Mouse (Mus musculus) heart, embryonic 16.5 days (tissue): Measurements from ENCODE around the gene Olfr283. TPM values are rescaled to one million over a fixed set of nuclear protein-coding genes. Genes with fewer than 3 reads are reported as not detected.
"Not testable (repeated sequence)": the region's sequence is repeated elsewhere in the genome, so short reads cannot be mapped to it uniquely, and the experiment has no call there.

ENCODE experiments used
- ATAC-seq: fragments of 200-750 bp; cut with Nextera tagmentation; replicated peaks from 2 replicates; pipeline ENCODE4 v1.8.0; 2017; ENCODE audit warnings: moderate number of reproducible peaks; ENCODE audit not compliant: insufficient read depth, low FRiP score; ENCODE audit errors: extremely low read depth
- H3K27ac ChIP-seq: fragments of 300-500 bp; sonication (generic); 2 replicates; pipeline ENCODE4 v1.5.1; 2014; ENCODE audit warnings: mild to moderate bottlenecking, low read length, control low read depth, moderate library complexity
- H3K27me3 ChIP-seq: fragments of 300-500 bp; sonication (generic); 2 replicates; pipeline ENCODE4 v1.6.1; 2014; ENCODE audit warnings: low read length, mixed read lengths; ENCODE audit not compliant: control insufficient read depth, insufficient read depth
- H3K36me3 ChIP-seq: fragments of 300-500 bp; sonication (generic); 2 replicates; pipeline ENCODE4 v1.6.1; 2014; ENCODE audit not compliant: control insufficient read depth, insufficient read depth
- H3K4me1 ChIP-seq: fragments of 300-500 bp; sonication (generic); 2 replicates; pipeline ENCODE4 v1.6.1; 2014; ENCODE audit warnings: low read length, mixed read lengths; ENCODE audit not compliant: control insufficient read depth, insufficient read depth
- H3K4me2 ChIP-seq: fragments of 300-500 bp; sonication (generic); 2 replicates; pipeline ENCODE4 v1.6.1; 2014; ENCODE audit warnings: low read depth, mild to moderate bottlenecking, control low read depth, low read length
- H3K4me3 ChIP-seq: fragments of 300-500 bp; sonication (generic); 2 replicates; pipeline ENCODE4 v1.5.1; 2014; ENCODE audit warnings: mild to moderate bottlenecking, control low read depth, low read length
- H3K9ac ChIP-seq: fragments of 300-500 bp; sonication (generic); 2 replicates; pipeline ENCODE4 v1.6.1; 2014; ENCODE audit warnings: low read length, control low read depth
- H3K9me3 ChIP-seq: fragments of 300-500 bp; sonication (generic); replicated peaks from 2 replicates; pipeline ENCODE4 v1.6.1; 2016; ENCODE audit warnings: low read length; ENCODE audit not compliant: control insufficient read depth
- WGBS: fragments of 180-500 bp; shearing (Covaris S2); extraction: QIAGEN DNeasy Blood & Tissue Kit; methylation state at CpG from one replicate; pipeline ENCODE4 v1.1.7; 2014; 5-methylcytosine and 5-hydroxymethylcytosine counted together
- polyA plus RNA-seq: library from polyadenylated mRNA; unstranded; fragments of >200 nt; fragmentation: Nextera tagmentation; extraction: Ambion mirVana; gene quantifications from 2 replicates; pipeline ENCODE4 v1.2.1, GENCODE M21; 2015

Olfr283 gene
- not detected in 2 replicates for polyA plus RNA-seq

GRCm38 (mm10) chr15:98380846-98381245 lies at the start of gene Olfr283:
TSS of gene Olfr283 (minus strand) at chr15:98380946.
- 77% methylated on average over 6 of the region's 6 CpGs for WGBS
- Histone ChIP-seq H3K9ac (no peak within 1 kb of the TSS), H3K36me3 (no peaks in the 10 kb centered on the region), H3K4me2 (no peak within 1 kb of the TSS), H3K4me1 (no peaks in the 10 kb centered on the region), H3K27me3 (no peaks in the 10 kb centered on the region), H3K27ac (no peak within 1 kb of the TSS), H3K9me3 (no peaks in the 10 kb centered on the region), H3K4me3 (no peak within 1 kb of the TSS)
- ATAC-seq: no peak

DNA sequence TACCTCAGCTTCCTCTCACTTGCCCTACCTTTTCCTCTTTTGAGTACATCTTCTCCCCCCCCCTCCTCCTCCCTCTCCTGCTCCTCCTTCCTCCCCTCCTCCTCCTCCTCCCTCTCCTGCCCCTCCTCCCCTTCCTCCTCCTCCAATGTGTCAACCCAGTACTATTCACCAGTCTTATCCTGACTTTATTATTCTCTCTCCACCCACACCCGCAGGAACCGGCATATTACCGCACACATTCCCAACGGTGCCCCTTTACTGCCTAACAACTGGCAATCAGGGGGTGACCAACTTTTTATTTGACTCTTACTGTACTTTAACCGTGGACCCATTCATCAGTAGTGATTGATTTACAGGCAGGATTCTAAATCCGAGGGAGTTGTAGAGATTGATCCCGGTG lies 44.4 kb upstream of the Olfr283 start:
- WGBS: 84% methylated on average over 7 of the region's 7 CpGs
- Histone ChIP-seq H3K9ac (no peak overlapping the region), H3K4me1 (no peaks in the 10 kb centered on the region), H3K4me3 (no peak overlapping the region), H3K27ac (no peak overlapping the region), H3K36me3 (no peaks in the 10 kb centered on the region), H3K4me2 (no peak overlapping the region), H3K27me3 (no peaks in the 10 kb centered on the region; the same call in 1 of the 2 replicates), H3K9me3 (no peaks in the 10 kb centered on the region)
- ATAC-seq: no peak

GRCm38 (mm10) chr15:98424753-98425152 lies 44.0 kb upstream of the Olfr283 start:
- ATAC-seq: no peak
- no peak overlapping the region for H3K4me2 ChIP-seq
- no peak overlapping the region for H3K4me3 ChIP-seq
- no peak overlapping the region for H3K27ac ChIP-seq
- H3K9ac ChIP-seq: no peak overlapping the region
- no peaks in the 10 kb centered on the region for H3K36me3 ChIP-seq
- WGBS: 61% methylated on average over 6 of the region's 6 CpGs
- H3K9me3 ChIP-seq: no peaks in the 10 kb centered on the region
- no peaks in the 10 kb centered on the region for H3K4me1 ChIP-seq
- no peaks in the 10 kb centered on the region; the same call in 1 of the 2 replicates for H3K27me3 ChIP-seq

DNA sequence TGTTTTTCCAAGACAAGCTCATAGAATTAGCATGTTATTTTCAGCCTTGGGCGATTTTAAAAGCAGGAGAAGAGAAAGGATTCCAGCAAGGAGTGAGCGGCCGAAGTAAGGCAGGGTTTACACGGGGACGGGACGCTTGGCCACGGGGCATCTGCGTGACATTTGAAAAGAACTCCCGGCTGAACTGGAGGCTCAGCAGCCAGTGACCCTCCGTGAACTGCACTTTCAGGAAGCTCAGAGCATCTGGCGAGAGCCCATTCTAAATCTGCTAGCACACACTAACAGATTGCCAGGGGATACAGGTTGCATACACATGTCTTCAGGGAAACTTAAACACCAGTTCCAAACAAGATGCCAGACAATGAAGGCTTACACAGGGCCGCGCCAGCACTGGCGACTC lies 43.6 kb upstream of the Olfr283 start:
- Histone ChIP-seq H3K4me1 (no peaks in the 10 kb centered on the region), H3K9me3 (no peaks in the 10 kb centered on the region), H3K27ac (no peak overlapping the region), H3K9ac (no peak overlapping the region), H3K4me3 (no peak overlapping the region), H3K4me2 (no peak overlapping the region), H3K36me3 (no peaks in the 10 kb centered on the region), H3K27me3 (no peaks in the 10 kb centered on the region; the same call in 1 of the 2 replicates)
- WGBS: 68% methylated on average over 14 of the region's 14 CpGs
- ATAC-seq: no peak

- no peak overlapping the region for H3K4me3 ChIP-seq
- H3K4me2 ChIP-seq: no peak overlapping the region
- H3K9me3 ChIP-seq: no peaks in the 10 kb centered on the region
- 48% methylated on average over 4 of the region's 4 CpGs for WGBS
- H3K9ac ChIP-seq: no peak overlapping the region
- H3K27me3 ChIP-seq: no peaks in the 10 kb centered on the region; the same call in 1 of the 2 replicates
- H3K36me3 ChIP-seq: no peaks in the 10 kb centered on the region
- H3K27ac ChIP-seq: no peak overlapping the region
- no peaks in the 10 kb centered on the region for H3K4me1 ChIP-seq
- ATAC-seq: no peak
These were observed 40.2 kb upstream of the Olfr283 start for GRCm38 (mm10) chr15:98420897-98421296.

GRCm38 (mm10) chr15:98418096-98418495 lies 37.4 kb upstream of the Olfr283 start:
- Histone ChIP-seq H3K9ac (no peak overlapping the region), H3K27me3 (no peaks in the 10 kb centered on the region), H3K9me3 (no peaks in the 10 kb centered on the region), H3K4me2 (no peak overlapping the region), H3K27ac (no peak overlapping the region), H3K4me1 (no peaks in the 10 kb centered on the region), H3K36me3 (no peaks in the 10 kb centered on the region), H3K4me3 (no peak overlapping the region)
- WGBS: 61% methylated on average over 6 of the region's 7 CpGs
- no peak for ATAC-seq

DNA sequence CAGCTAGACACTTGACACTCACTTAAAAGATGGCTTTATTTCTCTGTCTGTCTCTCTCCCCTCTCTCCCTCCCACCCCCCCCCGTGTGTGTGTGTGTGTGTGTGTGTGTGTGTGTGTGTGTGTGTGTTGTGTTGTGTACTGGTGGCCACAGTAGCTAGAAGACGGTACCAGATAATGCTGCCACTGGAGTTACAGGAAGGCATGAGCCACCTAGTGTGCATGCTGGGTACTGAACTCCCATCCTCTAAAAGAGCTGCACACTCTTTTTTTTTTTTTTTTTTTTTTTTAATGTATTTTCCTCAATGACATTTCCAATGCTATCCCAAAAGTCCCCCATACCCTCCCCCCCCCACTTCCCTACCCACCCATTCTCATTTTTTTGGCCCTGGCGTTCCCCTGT lies 36.5 kb upstream of the Olfr283 start:
- not testable (repeated sequence) for H3K27ac ChIP-seq, H3K4me2 ChIP-seq, H3K27me3 ChIP-seq, H3K9me3 ChIP-seq, ATAC-seq, H3K4me1 ChIP-seq, H3K4me3 ChIP-seq, H3K36me3 ChIP-seq, H3K9ac ChIP-seq
- 14% methylated on average over 1 of the region's 3 CpGs for WGBS

DNA sequence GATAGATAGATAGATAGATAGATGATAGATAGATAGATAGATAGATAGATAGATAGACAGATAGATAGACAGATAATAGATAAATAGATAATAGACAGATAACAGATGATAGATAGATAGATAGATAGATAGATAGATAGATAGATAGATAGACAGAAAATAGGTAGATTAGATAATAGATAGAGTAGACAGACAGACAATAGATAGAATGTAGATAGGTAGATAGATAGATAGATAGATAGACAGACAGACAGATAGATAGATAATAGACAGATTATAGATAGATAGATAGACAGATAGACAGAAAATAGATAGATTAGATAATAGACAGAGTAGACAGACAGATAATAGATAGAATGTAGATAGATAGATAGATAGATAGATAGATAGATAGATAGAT lies 36.1 kb upstream of the Olfr283 start:
- not testable (repeated sequence) for H3K4me3 ChIP-seq, H3K27ac ChIP-seq, H3K9ac ChIP-seq, H3K9me3 ChIP-seq, H3K36me3 ChIP-seq, H3K27me3 ChIP-seq, H3K4me2 ChIP-seq, H3K4me1 ChIP-seq, ATAC-seq

DNA sequence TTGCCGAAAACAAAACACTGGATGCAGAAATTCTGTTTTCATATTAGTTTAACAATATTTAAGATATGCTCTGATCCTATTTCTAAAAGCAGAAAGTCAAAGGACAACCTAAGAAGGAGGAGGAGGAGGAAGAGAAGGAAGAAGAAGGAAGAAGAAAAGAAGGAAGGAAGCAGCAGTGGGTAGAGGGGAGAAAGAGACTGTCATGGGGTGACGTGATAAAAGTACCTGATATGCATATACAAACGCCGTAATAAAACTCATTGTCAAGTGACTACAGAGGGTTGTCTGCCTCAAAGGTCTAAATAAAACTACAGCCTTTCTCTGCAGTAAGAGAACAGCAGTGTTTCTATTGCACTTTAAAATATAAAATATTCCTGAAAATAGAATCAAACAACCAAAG lies 35.2 kb upstream of the Olfr283 start:
- Histone ChIP-seq H3K4me3 (no peak overlapping the region), H3K4me1 (no peaks in the 10 kb centered on the region), H3K4me2 (no peak overlapping the region), H3K36me3 (no peaks in the 10 kb centered on the region), H3K9ac (no peak overlapping the region), H3K27ac (no peak overlapping the region), H3K27me3 (no peaks in the 10 kb centered on the region), H3K9me3 (no peaks in the 10 kb centered on the region)
- 69% methylated on average over 4 of the region's 4 CpGs for WGBS
- ATAC-seq: no peak

DNA sequence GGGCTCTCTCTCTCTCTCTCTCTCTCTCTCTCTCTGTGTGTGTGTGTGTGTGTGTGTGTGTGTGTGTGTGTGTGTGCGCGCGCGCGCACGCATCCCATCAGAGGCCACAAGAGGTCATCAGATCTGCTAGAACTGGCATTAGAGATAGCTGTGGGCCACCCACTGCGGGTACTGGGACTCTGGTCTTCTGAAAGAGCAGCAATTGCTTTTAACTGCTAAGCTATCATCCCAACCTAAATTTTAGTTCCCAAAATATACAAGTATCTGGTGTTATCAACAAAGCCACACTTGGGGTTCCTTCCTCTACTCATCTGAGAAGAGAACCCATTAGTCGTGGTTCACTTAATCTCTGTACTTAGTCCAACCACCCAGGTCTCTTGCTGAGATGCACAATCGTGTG lies 29.5 kb upstream of the Olfr283 start:
- Histone ChIP-seq H3K4me3 (no peak overlapping the region), H3K4me1 (no peaks in the 10 kb centered on the region), H3K27ac (no peak overlapping the region), H3K9me3 (0 out of 2 replicates have a peak, but pooled peaks cover 6% of the 10 kb centered on the region), H3K36me3 (no peaks in the 10 kb centered on the region), H3K4me2 (no peak overlapping the region), H3K27me3 (no peaks in the 10 kb centered on the region), H3K9ac (no peak overlapping the region)
- WGBS: 91% methylated on average over 9 of the region's 9 CpGs
- ATAC-seq: no peak
